Mouse (Mus musculus) spleen, adult 2 months (tissue): Measurements from ENCODE around the gene Ablim1. TPM values are rescaled to one million over a fixed set of nuclear protein-coding genes. Genes with fewer than 3 reads are reported as not detected.

Source experiments
- DNase-seq, 2 experiments: peaks; one replicate each; pipeline versions ENCODE4 v3.0.0 to v3.0.0-alpha.2; 2012 to 2021; ENCODE audit warnings: low spot score in 2 of 2, low read depth in 1 of 2
- H3K27ac ChIP-seq: fragments of 200-500 bp; 2 replicates; pipeline ENCODE4 v1.5.1; 2012; ENCODE audit warnings: low read length, inconsistent platforms; ENCODE audit not compliant: insufficient read depth
- H3K27me3 ChIP-seq: fragments of 200-500 bp; 2 replicates; pipeline ENCODE4 v1.6.1; 2012; ENCODE audit warnings: mild to moderate bottlenecking, moderate library complexity, low read length, inconsistent platforms; ENCODE audit not compliant: control insufficient read depth, insufficient read depth
- H3K36me3 ChIP-seq: fragments of 200-500 bp; 2 replicates; pipeline ENCODE4 v1.6.1; 2012; ENCODE audit warnings: mild to moderate bottlenecking, low read length, inconsistent platforms; ENCODE audit not compliant: control insufficient read depth, insufficient read depth
- H3K4me1 ChIP-seq: fragments of 200-500 bp; 2 replicates; pipeline ENCODE4 v1.6.1; 2011; ENCODE audit warnings: inconsistent platforms; ENCODE audit not compliant: control insufficient read depth, insufficient read depth, insufficient read length
- H3K4me3 ChIP-seq: fragments of 200-500 bp; 2 replicates; pipeline ENCODE4 v1.5.1; 2011; ENCODE audit warnings: mild to moderate bottlenecking, inconsistent platforms; ENCODE audit not compliant: insufficient read depth, insufficient read length; ENCODE audit errors: extremely low read depth
- CTCF ChIP-seq: fragments of 200-500 bp; IDR thresholded peaks from 2 replicates; pipeline ENCODE4 v1.5.1; 2011; ENCODE audit warnings: mild to moderate bottlenecking, inconsistent platforms; ENCODE audit not compliant: insufficient read depth, insufficient read length, insufficient replicate concordance; ENCODE audit errors: extremely low read depth
- POLR2A ChIP-seq: fragments of 200-500 bp; IDR thresholded peaks from 2 replicates; pipeline ENCODE4 v1.6.1; 2011; ENCODE audit warnings: low read depth, low read length, inconsistent platforms
- WGBS: fragments of 180-500 bp; shearing (Covaris S2); methylation state at CpG from one replicate; pipeline ENCODE4 v1.1.7; 2018; 5-methylcytosine and 5-hydroxymethylcytosine counted together
- polyA plus RNA-seq: library from polyadenylated mRNA; depleted of rRNA; stranded (reverse); fragments of >200 nt; gene quantifications from 2 replicates; pipeline ENCODE4 v1.2.3, GENCODE M21; 2012

Gene Ablim1
- polyA plus RNA-seq, 1 experiment: 53.8 TPM

- WGBS: 90% methylated on average over 4 of the region's 4 CpGs
- no peaks in the 10 kb centered on the region for H3K36me3 ChIP-seq
- H3K4me1 ChIP-seq: no peaks in the 10 kb centered on the region
- no peaks in the 10 kb centered on the region for H3K27me3 ChIP-seq
- TF ChIP-seq CTCF: no peak
- TF ChIP-seq POLR2A: no peak
- H3K4me3 ChIP-seq: no peak overlapping the region
- H3K27ac ChIP-seq: no peak overlapping the region
- DNase-seq: no peak
Observed at GRCm38 (mm10) chr19:57001926-57002325, 312.8 kb downstream of the Ablim1 start.

GRCm38 (mm10) chr19:57000592-57000991 is 314.1 kb downstream of the Ablim1 start:
- 83% methylated on average over 5 of the region's 5 CpGs for WGBS
- H3K4me3 ChIP-seq: no peak overlapping the region
- no peaks in the 10 kb centered on the region for H3K36me3 ChIP-seq
- no peak for TF ChIP-seq POLR2A
- no peak for TF ChIP-seq CTCF
- no peak overlapping the region for H3K27ac ChIP-seq
- no peaks in the 10 kb centered on the region for H3K27me3 ChIP-seq
- H3K4me1 ChIP-seq: no peaks in the 10 kb centered on the region
- DNase-seq: no peak

GRCm38 (mm10) chr19:56999781-57000180 is 314.9 kb downstream of the Ablim1 start:
- 83% methylated on average over 2 of the region's 2 CpGs for WGBS
- Histone ChIP-seq H3K27ac (no peak overlapping the region), H3K27me3 (no peaks in the 10 kb centered on the region)

GRCm38 (mm10) chr19:56998910-56999309 is 315.8 kb downstream of the Ablim1 start:
- H3K27ac ChIP-seq: no peak overlapping the region
- H3K27me3 ChIP-seq: no peaks in the 10 kb centered on the region
- 50% methylated on average over 2 of the region's 2 CpGs for WGBS
- no peaks in the 10 kb centered on the region for H3K36me3 ChIP-seq
- DNase-seq: no peak
- TF ChIP-seq POLR2A (no peak), CTCF (no peak)
- H3K4me3 ChIP-seq: no peak overlapping the region
- no peaks in the 10 kb centered on the region for H3K4me1 ChIP-seq

More at GRCm38 (mm10) chr19:56999781-57000180, 314.9 kb downstream of the Ablim1 start:
- H3K36me3 ChIP-seq: no peaks in the 10 kb centered on the region
- H3K4me1 ChIP-seq: no peaks in the 10 kb centered on the region
- TF ChIP-seq POLR2A (no peak), CTCF (no peak)
- H3K4me3 ChIP-seq: no peak overlapping the region
- DNase-seq: no peak

- Histone ChIP-seq H3K27ac (no peak overlapping the region), H3K27me3 (no peaks in the 10 kb centered on the region), H3K4me1 (no peaks in the 10 kb centered on the region), H3K36me3 (no peaks in the 10 kb centered on the region), H3K4me3 (no peak overlapping the region)
- 87% methylated on average over 4 of the region's 4 CpGs for WGBS
- no peak for DNase-seq
- TF ChIP-seq POLR2A: no peak
- TF ChIP-seq CTCF: no peak
Observed at GRCm38 (mm10) chr19:56998331-56998730, 316.4 kb downstream of the Ablim1 start.

GRCm38 (mm10) chr19:56997164-56997599 is 317.5 kb downstream of the Ablim1 start:
- no peak for DNase-seq
- H3K4me3 ChIP-seq: no peak overlapping the region
- no peak overlapping the region for H3K27ac ChIP-seq
- 33% methylated on average over 10 of the region's 10 CpGs for WGBS
- no peak for TF ChIP-seq POLR2A
- TF ChIP-seq CTCF: no peak
- H3K4me1 ChIP-seq: no peaks in the 10 kb centered on the region
- no peaks in the 10 kb centered on the region for H3K36me3 ChIP-seq
- no peaks in the 10 kb centered on the region for H3K27me3 ChIP-seq

GRCm38 (mm10) chr19:56995441-56995840 is 319.3 kb downstream of the Ablim1 start:
- Histone ChIP-seq H3K27ac (no peak overlapping the region), H3K36me3 (no peaks in the 10 kb centered on the region), H3K4me1 (no peaks in the 10 kb centered on the region), H3K27me3 (no peaks in the 10 kb centered on the region), H3K4me3 (no peak overlapping the region)
- 78% methylated on average over 4 of the region's 4 CpGs for WGBS
- no peak for TF ChIP-seq POLR2A
- TF ChIP-seq CTCF: no peak
- no peak for DNase-seq

- H3K36me3 ChIP-seq: no peaks in the 10 kb centered on the region
- DNase-seq: no peak
- no peaks in the 10 kb centered on the region for H3K27me3 ChIP-seq
- H3K27ac ChIP-seq: no peak overlapping the region
- no peak overlapping the region for H3K4me3 ChIP-seq
- no peak for TF ChIP-seq CTCF
- no peak for TF ChIP-seq POLR2A
- WGBS: 81% methylated on average over 4 of the region's 4 CpGs
- H3K4me1 ChIP-seq: no peaks in the 10 kb centered on the region
Observed at GRCm38 (mm10) chr19:56994653-56995052, 320.1 kb downstream of the Ablim1 start.
